Mouse (Mus musculus): ENCODE measurements at regions not wholly inside any gene's neighbourhood (a gene's known extent, or its start where the extent isn't known, plus 50 kb on each side); places are given as distances from the start of the nearest gene placed in this dataset.

DNA sequence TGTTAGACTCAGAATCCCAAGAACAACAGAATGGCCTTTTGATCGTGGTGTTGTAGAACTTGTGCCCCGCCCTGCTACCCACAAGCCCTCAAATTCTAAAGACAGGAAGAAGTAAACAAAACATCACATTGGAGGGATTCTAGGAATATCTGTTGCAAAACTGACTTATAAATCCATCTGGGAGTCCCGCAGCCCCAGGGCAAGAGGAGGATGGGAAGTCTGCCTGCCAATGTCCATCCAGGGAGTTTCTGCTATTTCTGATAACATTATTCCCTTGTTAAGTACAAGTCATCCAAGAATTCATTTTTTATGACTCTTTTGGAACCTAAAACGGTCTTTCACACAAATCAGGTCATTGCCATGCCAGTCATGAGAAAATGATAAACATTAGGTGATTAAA lies 164.5 kb upstream of the Tbx18 start:
- TF ChIP-seq CTCF (IDR thresholded peaks at IDR 0.05; ENCODE audit: borderline replicate concordance, control insufficient read depth, extremely low read depth, insufficient read depth, low read length, poor library complexity), result no peak
- no peak for TF ChIP-seq POLR2A (IDR thresholded peaks at IDR 0.05; ENCODE audit: control insufficient read depth, extremely low read depth, insufficient read depth, low read length, poor library complexity)

All from thymus, adult 2 months (tissue).